Mouse (Mus musculus) layer of hippocampus, postnatal 14 days (tissue): ENCODE results near the gene Acad11. TPM values are rescaled to one million over a fixed set of nuclear protein-coding genes. Genes with fewer than 3 reads are reported as not detected.

Source experiments
- DNase-seq, 2 experiments: peaks; one replicate each; pipeline ENCODE4 v3.0.0; 2021 to 2022; ENCODE audit warnings: low spot score in 2 of 2, mixed read lengths in 1 of 2
- total RNA-seq, 2 experiments: library from RNA; stranded (reverse); gene quantifications; 2 replicates each; pipeline ENCODE4 v1.2.3; 2021

Acad11 gene
- total RNA-seq, 2 experiments from 2014 or later: 24.0 to 25.5 TPM

GRCm38 (mm10) chr9:104078780-104079179, 15.6 kb downstream of the Acad11 start:
- DNase-seq: no peak

GRCm38 (mm10) chr9:104079379-104079778, 16.2 kb downstream of the Acad11 start:
- DNase-seq: peak; percentile 41 to 50

- DNase-seq: no peak
Measured at GRCm38 (mm10) chr9:104080038-104080437, 16.9 kb downstream of the Acad11 start.

- DNase-seq: no peak
Measured at GRCm38 (mm10) chr9:104085730-104086429, 22.7 kb downstream of the Acad11 start.

DNA sequence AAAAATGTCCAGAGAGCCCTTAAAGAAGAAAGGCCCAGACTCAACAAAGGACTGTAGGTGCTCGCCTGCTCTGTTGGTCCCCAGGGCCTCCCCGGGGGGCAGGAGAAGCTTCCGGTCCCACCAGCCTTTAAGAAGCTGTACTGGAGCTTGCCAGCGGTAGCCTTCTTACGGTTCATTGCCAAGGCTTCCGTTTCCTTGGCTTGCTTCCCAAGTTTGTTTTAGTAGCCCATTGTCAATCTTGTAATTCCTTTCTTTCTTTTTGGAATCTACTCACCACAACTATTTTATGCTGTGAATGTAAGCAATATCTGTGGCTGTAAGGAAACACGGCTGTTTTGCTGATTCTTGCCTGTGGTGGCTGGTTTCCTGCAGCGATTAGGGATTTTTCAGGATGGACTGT, 25.4 kb downstream of the Acad11 start:
- DNase-seq: peak in 1 of 2 experiments; percentile 26

GRCm38 (mm10) chr9:104092945-104093344, 29.8 kb downstream of the Acad11 start:
- DNase-seq: no peak

GRCm38 (mm10) chr9:104098256-104098655, 35.1 kb downstream of the Acad11 start:
- DNase-seq: no peak

DNA sequence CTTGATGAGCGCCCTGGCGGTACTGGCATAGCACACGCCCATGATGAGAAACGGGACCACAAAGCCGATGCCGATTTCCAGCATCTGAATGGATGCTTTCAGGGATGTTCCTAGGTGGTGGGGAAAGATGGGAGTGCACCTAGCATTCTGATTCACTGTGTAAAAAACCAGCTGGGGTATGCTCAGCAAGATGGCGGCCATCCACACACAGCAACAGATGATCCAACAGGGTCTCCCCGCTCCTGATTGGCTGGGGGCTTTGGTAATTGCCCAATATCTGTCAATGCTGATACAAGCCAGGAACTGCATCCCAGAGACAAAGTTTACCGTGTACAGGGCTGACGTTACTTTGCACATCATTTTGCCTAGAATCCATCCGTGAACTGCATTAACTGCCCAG, 35.9 kb downstream of the Acad11 start:
- DNase-seq: no peak

DNA sequence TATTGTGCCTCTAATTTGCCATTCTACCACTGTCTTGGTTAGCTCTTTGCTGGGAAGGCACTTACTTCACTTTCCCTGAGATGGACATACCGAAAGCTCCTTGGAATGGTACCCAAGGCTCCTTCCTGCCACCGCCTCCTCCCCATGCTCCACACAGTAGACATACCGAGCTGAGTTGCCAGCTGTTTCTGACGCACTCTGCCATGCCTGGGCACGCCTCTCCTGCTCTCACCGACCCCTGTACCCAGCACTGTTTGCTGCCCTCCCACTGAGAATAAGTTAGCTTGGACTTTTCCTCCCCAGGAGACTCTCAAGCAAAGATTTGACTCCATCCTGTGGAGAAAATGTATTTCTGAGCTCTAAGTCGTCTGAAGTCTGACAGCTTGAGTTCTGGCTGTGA, 37.6 kb downstream of the Acad11 start:
- DNase-seq: no peak

GRCm38 (mm10) chr9:104101458-104101857, 38.3 kb downstream of the Acad11 start:
- no peak for DNase-seq

- no peak for DNase-seq
Measured at GRCm38 (mm10) chr9:104102301-104102700, 39.1 kb downstream of the Acad11 start.

DNA sequence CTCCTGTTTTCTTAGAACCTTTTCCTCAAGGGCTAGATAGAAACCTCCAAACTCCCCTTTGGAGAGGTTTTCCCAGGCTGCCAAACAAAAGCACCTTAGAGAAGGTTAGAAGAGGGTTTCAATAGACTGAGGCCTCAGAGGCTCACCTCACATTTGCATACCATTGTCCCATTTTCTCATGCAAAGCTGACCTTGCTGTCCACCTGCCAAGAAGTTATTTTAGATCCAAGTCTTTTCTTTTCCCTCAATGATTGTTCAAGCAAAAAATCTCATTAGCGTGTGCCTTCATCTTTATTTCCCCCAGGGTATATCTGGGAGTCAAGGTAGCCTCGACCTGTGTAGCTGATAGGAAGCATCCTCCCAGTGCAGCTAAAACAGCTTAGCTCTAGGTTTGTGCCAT, 39.7 kb downstream of the Acad11 start:
- no peak for DNase-seq

DNA sequence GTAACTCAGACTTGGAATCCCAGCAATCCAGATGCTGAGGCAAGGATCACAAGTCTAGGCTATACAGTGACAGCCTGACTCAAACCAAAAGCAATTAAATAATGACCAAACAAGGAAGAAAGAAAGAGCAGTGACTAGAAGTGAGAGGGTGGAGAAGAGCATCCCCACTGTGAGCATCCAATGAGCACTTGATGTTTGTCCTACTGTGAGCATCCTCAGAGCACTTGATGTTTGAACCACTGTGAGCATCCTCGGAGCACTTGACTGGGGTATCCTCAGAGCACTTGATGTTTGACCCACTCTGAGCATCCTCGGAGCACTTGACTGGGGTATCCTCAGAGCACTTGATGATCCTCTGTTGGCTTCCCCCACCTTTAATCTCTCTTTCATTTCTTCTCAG, 41.8 kb downstream of the Acad11 start:
- DNase-seq: no peak

DNA sequence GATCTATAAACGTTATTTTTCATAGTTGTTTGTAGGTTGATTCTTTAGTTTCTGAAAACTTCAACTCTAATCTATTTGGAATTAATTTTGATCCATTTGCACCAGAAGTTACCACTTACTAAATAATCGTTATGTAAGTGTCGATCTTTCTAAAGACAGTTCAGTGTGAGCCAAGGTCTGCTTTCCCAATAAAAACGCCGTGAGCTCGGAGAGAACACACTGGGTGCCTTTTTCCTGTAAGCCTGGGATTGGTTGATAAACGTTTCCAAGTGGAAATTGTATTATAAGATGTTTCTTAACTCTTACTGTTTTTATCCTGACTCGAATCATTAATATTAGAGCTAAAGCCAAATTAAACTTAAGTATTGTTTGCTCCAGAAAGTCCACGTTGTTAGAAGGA, 43.8 kb downstream of the Acad11 start:
- DNase-seq: no peak

DNA sequence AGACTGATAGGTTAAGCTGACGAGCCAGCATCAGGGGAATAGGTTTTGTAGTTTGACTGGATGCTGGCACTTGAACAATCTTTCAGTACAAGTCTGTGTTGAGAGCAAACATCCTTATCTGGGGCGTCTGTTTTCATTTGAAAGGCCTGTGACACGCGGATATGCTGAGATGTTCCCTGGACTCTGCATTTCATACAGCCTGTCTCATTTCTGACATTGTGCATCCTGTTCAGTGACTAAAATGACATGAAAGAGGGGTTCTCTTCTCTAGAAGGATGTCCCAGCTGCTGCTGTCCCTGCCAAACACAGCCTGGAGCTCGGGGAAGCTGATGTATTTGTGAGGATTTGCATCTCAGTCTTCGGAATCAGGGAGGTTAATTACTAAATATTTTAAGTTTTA, 44.3 kb downstream of the Acad11 start:
- no peak for DNase-seq

GRCm38 (mm10) chr9:104108571-104109143, 45.5 kb downstream of the Acad11 start:
- DNase-seq: no peak

- DNase-seq: no peak
Measured at GRCm38 (mm10) chr9:104109151-104109550, 46.0 kb downstream of the Acad11 start.

DNA sequence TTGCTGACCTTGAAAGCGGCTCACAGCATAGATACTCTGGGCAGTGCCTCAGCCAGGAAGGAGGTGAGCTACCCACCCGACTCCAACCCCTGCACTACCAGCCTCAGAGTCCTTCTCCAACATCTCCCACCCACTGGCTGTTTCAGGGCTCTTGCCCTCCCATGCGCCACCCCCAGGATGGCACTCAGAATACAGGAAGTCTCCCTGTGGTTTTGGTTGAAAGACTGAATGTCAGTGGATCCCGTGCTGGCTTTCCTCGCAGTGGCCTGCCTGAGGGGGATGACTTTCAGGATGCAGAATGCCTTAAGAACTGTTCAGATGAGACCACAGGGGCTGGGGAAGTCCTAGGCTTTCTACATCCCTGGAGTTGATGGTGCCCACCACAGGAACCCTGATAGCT, 59.9 kb downstream of the Acad11 start:
- DNase-seq: no peak

DNA sequence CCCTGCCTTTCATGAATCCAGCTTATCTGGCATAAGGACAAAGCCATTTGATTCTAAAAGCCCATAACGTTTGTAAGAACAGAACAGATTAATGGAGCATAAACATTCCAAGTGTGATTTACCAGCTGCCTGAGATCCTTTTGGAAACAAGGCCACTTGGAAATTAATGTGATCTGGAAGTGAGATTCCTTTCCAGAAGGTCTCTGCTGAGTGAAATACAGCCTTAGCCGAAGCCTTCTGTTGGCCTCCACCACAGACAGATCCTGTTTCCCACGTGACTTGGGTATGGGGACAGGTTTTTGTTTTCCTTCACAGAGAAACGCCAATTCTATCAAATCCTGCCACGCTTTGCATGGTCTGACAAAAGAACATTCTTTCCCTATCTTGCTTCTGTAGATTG, 60.4 kb downstream of the Acad11 start:
- no peak for DNase-seq

- no peak for DNase-seq
Measured at GRCm38 (mm10) chr9:104126833-104127232, 63.7 kb downstream of the Acad11 start, which contains the start of gene Ackr4. Ackr4 (minus strand) TSS chr9:104126933.

DNA sequence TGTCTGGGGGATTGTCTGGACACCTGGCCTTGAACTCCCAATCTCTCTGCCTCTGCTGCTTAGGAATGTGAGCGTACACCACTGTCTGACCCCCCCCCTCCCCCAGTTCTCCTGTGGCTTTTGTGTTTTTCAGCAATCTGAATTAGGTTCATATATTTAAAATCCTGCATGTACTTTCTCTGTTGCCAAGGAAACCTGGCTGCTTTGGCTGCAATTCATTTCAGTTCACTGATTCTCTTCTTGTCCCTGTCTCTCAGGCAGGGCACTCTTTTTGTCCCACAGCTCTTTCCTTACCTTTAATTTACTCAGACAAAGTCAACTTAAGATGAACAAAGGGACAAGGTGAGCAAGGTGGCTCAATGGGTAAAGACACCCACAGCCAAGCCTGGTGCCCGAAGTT, 64.9 kb downstream of the Acad11 start:
- DNase-seq: peak in 1 of 2 experiments; percentile 66

GRCm38 (mm10) chr9:104130141-104130755, 67.1 kb downstream of the Acad11 start:
- no peak for DNase-seq

DNA sequence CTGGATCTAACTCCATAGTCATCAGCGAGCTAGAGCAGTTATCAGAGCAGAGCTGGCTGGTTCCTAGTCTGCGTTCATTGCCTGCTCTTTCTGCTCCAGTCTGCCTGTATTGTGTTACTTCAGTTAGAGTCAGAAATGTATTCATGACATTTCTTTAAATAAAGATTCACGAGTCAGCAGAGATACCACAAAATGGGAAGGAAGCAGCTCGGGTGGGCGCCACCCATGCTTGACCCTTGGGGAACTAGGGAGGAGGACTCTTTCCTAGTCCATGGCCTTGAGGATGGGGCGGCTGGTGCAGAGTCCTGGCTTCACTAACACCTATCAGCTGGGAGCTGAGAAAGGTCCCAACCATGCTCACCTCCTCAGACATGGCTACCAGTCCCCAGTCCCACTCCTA, 77.2 kb downstream of the Acad11 start:
- no peak for DNase-seq
